Mouse (Mus musculus) embryonic facial prominence, embryonic 13.5 days (tissue): ENCODE measurements around the gene Rassf2. TPM values are rescaled to one million over a fixed set of nuclear protein-coding genes. Genes with fewer than 3 reads are reported as not detected.
A peak's percentile ranks its signal among the peaks of the same experiment; 100 is the strongest.

Experiments used
- ATAC-seq: fragments of 200-750 bp; cut with Nextera tagmentation; 2 replicates; pipeline ENCODE4 v1.8.0; 2017; ENCODE audit warnings: low read depth; ENCODE audit not compliant: insufficient number of reproducible peaks, insufficient read depth, low FRiP score, low TSS enrichment
- H3K27ac ChIP-seq: fragments of 300-500 bp; sonication (generic); 2 replicates; pipeline ENCODE4 v1.5.1; 2015; ENCODE audit warnings: moderate library complexity, mild to moderate bottlenecking, inconsistent platforms
- H3K27me3 ChIP-seq: fragments of 300-500 bp; sonication (generic); 2 replicates; pipeline ENCODE4 v1.6.1; 2015; ENCODE audit warnings: mild to moderate bottlenecking, inconsistent platforms
- H3K36me3 ChIP-seq: fragments of 300-500 bp; sonication (generic); 2 replicates; pipeline ENCODE4 v1.6.1; 2015; ENCODE audit warnings: mild to moderate bottlenecking, inconsistent platforms
- H3K4me1 ChIP-seq: fragments of 300-500 bp; sonication (generic); 2 replicates; pipeline ENCODE4 v1.6.1; 2015; ENCODE audit warnings: inconsistent platforms
- H3K4me2 ChIP-seq: fragments of 300-500 bp; sonication (generic); 2 replicates; pipeline ENCODE4 v1.6.1; 2015; ENCODE audit warnings: moderate library complexity, mild to moderate bottlenecking, inconsistent platforms
- H3K4me3 ChIP-seq: fragments of 300-500 bp; sonication (generic); 2 replicates; pipeline ENCODE4 v1.5.1; 2015; ENCODE audit warnings: mild to moderate bottlenecking, inconsistent platforms
- H3K9ac ChIP-seq: fragments of 300-500 bp; sonication (generic); 2 replicates; pipeline ENCODE4 v1.6.1; 2015; ENCODE audit warnings: mild to moderate bottlenecking, inconsistent platforms
- H3K9me3 ChIP-seq: fragments of 300-500 bp; sonication (generic); 2 replicates; pipeline ENCODE4 v1.6.1; 2016; ENCODE audit warnings: inconsistent platforms
- WGBS: fragments of 180-500 bp; shearing (Covaris S2); methylation state at CpG from one replicate; pipeline ENCODE4 v1.1.7; 2015; ENCODE audit warnings: mixed read lengths; 5-methylcytosine and 5-hydroxymethylcytosine counted together
- polyA plus RNA-seq: library from polyadenylated mRNA; unstranded; fragments of >200 nt; fragmentation: Nextera tagmentation; extraction: Ambion mirVana; gene quantifications from 2 replicates; pipeline ENCODE4 v1.2.1, GENCODE M21; 2015

Rassf2 gene
- polyA plus RNA-seq, result 5.0 and 6.8 TPM in 2 replicates

DNA sequence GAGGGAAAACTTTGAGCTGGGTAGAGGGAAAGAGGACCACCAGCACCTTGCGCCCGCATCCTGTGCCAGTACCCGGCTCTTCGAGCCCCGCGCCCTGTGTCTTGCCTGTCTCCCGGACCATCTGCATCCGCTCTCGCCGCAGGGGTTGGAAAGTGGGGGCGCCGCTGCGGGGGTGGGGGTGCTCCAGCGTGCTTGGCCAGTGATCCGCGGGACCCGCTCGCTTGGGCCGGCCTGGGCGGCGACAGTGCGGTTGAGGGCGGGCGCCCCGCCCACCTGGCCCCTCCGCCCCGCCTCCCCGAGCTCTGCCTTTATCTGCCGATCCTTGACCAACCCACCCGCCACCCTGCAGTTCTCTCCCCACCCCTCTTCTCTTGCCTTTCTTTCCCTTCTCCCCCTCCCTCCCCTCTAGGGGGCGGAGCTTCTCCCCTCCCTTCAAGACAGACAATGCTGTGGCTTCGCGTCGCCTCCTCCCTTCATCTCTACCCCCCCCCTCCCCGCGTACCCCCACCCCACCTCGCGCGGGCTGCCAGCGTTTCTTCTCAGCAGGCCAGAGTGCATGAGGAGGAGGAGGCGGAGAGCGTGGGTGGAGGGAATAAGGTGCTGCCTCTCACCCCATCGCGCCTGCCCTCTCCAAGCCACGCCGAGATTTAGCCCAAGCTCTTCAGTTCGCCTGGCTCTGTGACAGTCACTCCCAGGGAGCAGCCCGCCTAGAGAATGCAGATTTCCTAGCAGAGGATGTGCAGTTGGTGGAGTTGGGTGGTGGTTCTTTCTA, at the start of gene Rassf2:
Gene Rassf2 (minus strand): TSS at position 613 of the 772 bp plus-strand sequence.
- peak; percentile 76 for ATAC-seq
- peak within 1 kb of the TSS; percentile 58 for H3K4me3 ChIP-seq
- peaks cover 18% of the 10 kb centered on the region for H3K4me1 ChIP-seq
- peak within 1 kb of the TSS; percentile 8; the same call in 1 of the 2 replicates for H3K27ac ChIP-seq
- no peaks in the 10 kb centered on the region for H3K36me3 ChIP-seq
- H3K4me2 ChIP-seq, result peak within 1 kb of the TSS; percentile 93
- peaks cover 56% of the 10 kb centered on the region for H3K27me3 ChIP-seq
- 2% methylated on average over 36 of the region's 48 CpGs for WGBS
- no peaks in the 10 kb centered on the region for H3K9me3 ChIP-seq
- H3K9ac ChIP-seq, result peak within 1 kb of the TSS; percentile 67

DNA sequence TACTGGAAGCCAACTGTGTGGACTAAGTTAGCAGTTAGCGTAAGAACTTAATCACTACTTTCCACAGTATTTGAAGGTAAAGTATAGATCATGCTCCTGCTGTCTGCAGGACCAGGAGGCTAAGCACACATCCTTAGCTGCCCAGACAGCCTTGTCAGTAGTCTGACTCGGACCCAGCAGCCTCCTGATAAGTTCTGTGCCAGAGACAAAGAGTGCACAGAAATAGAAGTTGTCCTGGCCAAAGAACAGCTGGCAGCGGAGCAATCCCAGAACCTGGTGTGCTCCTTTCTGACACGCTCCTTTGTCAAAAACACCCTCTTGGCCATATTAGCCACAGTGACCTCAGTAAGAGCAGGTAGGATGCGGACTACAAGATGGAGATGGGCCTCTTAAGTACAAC, 49.1 kb upstream of the Rassf2 start:
- Histone ChIP-seq H3K27ac (no peak overlapping the region), H3K4me1 (0 out of 2 replicates have a peak, but pooled peaks cover 5% of the 10 kb centered on the region), H3K4me2 (no peak overlapping the region), H3K9ac (no peak overlapping the region), H3K36me3 (peaks cover 27% of the 10 kb centered on the region), H3K4me3 (no peak overlapping the region), H3K9me3 (no peaks in the 10 kb centered on the region), H3K27me3 (no peaks in the 10 kb centered on the region)
- 58% methylated on average over 5 of the region's 5 CpGs for WGBS
- no peak for ATAC-seq

DNA sequence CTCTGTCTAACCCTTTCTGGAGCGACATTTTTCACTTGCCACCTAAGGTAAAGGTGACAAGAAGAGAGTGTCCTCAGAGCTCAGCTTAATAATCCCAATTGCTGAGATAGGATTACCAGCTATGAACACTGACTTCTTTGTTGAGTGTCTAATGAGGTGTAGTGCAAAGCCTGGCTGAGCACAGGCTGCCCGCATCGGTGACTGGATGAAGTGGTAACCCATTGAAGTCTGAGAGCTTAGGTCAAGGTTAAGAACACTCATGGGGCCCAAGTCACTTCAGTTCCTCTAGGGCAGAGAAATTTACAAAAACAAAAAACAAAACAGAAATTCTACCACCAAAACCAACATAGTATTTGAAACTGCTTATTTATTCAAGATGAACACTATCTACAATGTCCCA, 43.0 kb upstream of the Rassf2 start:
- no peak overlapping the region for H3K27ac ChIP-seq
- H3K9ac ChIP-seq, result no peak overlapping the region
- WGBS, result 75% methylated on average over 3 of the region's 3 CpGs
- H3K4me3 ChIP-seq, result no peak overlapping the region
- no peak for ATAC-seq
- H3K9me3 ChIP-seq, result no peaks in the 10 kb centered on the region
- peaks cover 6% of the 10 kb centered on the region for H3K4me1 ChIP-seq
- H3K36me3 ChIP-seq, result peaks cover 50% of the 10 kb centered on the region
- no peaks in the 10 kb centered on the region for H3K27me3 ChIP-seq
- no peak overlapping the region for H3K4me2 ChIP-seq

DNA sequence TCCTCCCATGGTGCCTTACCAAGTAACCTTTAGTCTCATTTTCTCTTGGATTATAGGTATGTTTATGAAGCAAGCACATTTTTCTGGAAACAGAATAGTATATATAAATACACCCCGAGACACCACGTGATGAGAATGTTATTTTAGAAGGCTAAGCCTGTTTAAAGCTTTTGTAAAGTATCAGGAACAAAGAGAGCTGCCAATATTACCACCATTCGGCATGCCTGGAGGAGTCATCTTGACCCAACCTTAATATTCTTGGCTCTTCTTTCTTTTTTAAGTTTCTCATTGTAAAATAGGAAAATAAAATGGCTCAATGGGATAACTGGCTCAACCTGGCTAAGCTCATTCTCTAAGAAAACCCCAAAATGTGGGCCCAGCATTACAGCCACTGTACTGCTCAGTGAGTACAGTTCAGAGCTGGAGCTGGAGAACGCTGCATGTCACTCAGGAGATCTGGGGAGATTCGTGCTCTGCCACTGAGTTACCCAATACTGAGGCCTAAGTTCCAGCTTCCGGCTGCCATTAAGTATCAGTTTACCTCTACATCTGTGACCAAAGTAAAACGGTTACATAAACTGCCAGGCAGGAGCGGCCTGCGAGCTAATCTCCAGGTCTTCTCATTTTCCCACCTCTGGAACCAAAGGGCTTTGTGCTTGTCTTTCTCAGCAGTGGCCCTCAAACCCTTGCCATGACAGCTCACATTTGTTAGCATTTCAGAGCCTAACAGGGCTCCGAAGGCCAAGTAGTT, 40.1 kb upstream of the Rassf2 start:
- Histone ChIP-seq H3K27ac (no peak overlapping the region), H3K4me3 (no peak overlapping the region), H3K4me1 (peaks cover 6% of the 10 kb centered on the region), H3K9me3 (no peaks in the 10 kb centered on the region), H3K9ac (no peak overlapping the region), H3K4me2 (no peak overlapping the region), H3K27me3 (no peaks in the 10 kb centered on the region), H3K36me3 (peaks cover 46% of the 10 kb centered on the region)
- WGBS, result 52% methylated on average over 10 of the region's 10 CpGs
- no peak for ATAC-seq

DNA sequence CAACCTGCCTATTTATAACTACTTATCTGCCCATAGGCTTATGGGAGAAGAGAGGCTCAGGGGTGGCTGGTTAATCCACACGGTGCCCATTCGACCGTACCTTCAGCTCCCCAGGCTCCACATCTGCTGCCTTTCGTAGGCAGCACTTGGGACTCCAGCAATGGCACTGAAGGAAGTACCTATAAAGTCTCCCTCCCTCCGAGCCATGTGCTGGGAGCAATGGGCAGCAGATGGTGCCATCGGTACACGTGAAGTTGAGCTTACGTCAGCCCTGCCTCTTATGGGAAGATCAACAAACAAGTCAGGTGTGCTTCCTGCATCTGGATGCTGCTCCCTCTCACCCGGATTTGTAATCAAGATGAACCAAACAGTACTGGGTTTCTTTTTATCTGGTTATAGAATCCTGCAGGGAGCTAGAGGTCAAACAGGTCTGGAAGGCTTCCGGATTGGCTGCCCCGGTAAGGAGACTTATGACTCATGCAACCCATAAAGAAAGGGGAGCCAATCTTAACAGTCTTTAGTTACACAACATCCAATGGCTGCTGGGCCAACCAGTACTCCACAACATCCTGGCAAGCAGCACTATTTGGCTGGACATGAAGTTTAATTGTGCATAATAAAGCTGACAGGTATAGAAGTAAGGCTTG, 34.2 kb upstream of the Rassf2 start:
- no peak overlapping the region for H3K4me2 ChIP-seq
- WGBS, result 73% methylated on average over 11 of the region's 11 CpGs
- no peak for ATAC-seq
- H3K27me3 ChIP-seq, result no peaks in the 10 kb centered on the region
- H3K36me3 ChIP-seq, result peaks cover 52% of the 10 kb centered on the region
- H3K9me3 ChIP-seq, result no peaks in the 10 kb centered on the region
- no peak overlapping the region for H3K27ac ChIP-seq
- H3K9ac ChIP-seq, result no peak overlapping the region
- H3K4me1 ChIP-seq, result no peaks in the 10 kb centered on the region
- no peak overlapping the region for H3K4me3 ChIP-seq

DNA sequence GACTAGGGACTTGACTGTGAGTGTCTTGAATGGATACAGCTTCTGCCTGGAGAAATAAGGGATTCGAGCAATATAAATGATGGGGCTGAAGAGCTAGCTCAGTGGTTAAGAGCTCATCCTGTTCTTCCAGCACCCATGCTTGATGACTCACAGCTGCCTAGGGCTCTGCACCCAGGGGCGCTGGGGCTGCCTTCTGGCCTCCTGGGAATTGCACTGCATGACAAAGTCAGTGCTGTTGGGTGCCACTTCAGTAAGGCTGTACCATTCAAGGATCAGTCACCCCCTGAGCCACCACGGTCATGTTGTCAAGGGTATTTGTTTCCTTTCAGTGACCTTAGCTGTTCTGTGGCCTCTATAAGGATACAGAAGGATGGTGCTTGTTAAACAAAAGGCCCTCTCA, 33.7 kb upstream of the Rassf2 start:
- H3K27ac ChIP-seq, result no peak overlapping the region
- H3K9ac ChIP-seq, result no peak overlapping the region
- H3K4me2 ChIP-seq, result no peak overlapping the region
- H3K4me3 ChIP-seq, result no peak overlapping the region
- WGBS, result 75% methylated on average over 3 of the region's 3 CpGs
- no peaks in the 10 kb centered on the region for H3K27me3 ChIP-seq
- ATAC-seq, result no peak
- H3K9me3 ChIP-seq, result no peaks in the 10 kb centered on the region
- peaks cover 55% of the 10 kb centered on the region for H3K36me3 ChIP-seq
- no peaks in the 10 kb centered on the region for H3K4me1 ChIP-seq

DNA sequence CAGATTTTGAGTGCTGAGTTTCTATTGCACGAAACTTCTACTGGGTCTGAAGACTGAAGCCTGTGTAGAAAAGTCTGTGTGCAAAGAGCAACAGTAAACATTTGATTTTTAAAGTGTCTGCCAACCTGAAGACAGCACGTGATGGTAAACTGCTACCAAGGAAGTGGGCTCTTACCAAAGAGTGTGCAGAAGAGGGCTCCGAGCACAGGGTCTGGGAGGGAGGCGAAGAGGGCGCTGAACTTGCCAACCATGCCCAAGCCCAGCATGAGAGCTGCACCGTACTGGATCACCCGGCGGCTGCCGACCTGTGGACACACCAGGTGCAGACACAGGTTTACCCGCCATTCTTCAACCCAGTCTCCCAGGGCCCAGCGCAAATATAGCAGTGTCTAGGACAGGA, 31.8 kb upstream of the Rassf2 start:
- Histone ChIP-seq H3K27ac (no peak overlapping the region), H3K36me3 (peaks cover 70% of the 10 kb centered on the region), H3K9me3 (no peaks in the 10 kb centered on the region), H3K4me3 (no peak overlapping the region), H3K9ac (no peak overlapping the region), H3K4me1 (no peaks in the 10 kb centered on the region), H3K27me3 (no peaks in the 10 kb centered on the region), H3K4me2 (no peak overlapping the region)
- no peak for ATAC-seq
- WGBS, result 93% methylated on average over 11 of the region's 11 CpGs

DNA sequence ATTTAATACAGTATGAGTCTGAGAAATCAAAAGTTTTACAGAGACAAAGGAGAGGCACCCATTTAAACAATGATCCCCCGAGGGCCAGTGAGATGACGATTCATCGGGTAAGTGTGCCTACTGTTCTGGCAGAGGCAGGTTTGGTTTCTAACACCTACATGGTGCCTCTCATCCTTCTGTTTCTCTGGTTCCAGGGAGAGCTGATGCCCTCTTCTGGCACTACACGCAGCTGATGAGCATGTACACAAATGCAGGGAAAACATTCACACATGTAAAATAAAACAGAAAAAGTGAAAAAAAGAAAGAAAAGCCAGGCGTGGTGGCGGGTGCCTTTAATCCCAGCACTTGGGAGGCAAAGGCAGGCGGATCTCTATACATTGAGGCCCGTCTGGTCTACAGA, 29.9 kb upstream of the Rassf2 start:
- 87% methylated on average over 8 of the region's 8 CpGs for WGBS
- Histone ChIP-seq H3K4me2 (no peak overlapping the region), H3K27ac (no peak overlapping the region), H3K4me3 (no peak overlapping the region), H3K4me1 (no peaks in the 10 kb centered on the region), H3K9ac (no peak overlapping the region), H3K27me3 (no peaks in the 10 kb centered on the region), H3K36me3 (peaks cover 78% of the 10 kb centered on the region), H3K9me3 (no peaks in the 10 kb centered on the region)
- no peak for ATAC-seq

DNA sequence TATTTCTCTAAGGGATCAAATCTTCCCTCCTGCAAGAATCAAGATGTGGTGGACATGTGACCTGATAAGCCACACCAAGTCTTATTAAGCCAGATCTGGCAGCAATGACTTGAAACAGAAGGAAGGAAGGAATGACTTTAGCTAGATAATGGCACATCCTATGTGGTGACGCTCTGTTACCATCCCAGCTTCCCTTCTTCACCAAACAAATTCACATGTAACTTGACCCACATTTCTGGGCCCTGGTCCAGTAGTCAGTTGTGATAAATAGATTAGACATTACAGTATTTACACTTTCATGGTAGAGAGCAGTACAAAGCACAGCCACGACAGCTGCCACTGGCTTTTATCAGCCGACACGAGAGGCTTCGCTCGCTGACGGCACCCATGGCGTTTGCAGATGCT, 25.3 kb upstream of the Rassf2 start:
- H3K9ac ChIP-seq, result no peak overlapping the region
- WGBS, result 83% methylated on average over 8 of the region's 8 CpGs
- H3K27ac ChIP-seq, result no peak overlapping the region
- no peaks in the 10 kb centered on the region for H3K27me3 ChIP-seq
- no peak overlapping the region for H3K4me2 ChIP-seq
- H3K9me3 ChIP-seq, result no peaks in the 10 kb centered on the region
- no peak for ATAC-seq
- H3K4me1 ChIP-seq, result no peaks in the 10 kb centered on the region
- H3K4me3 ChIP-seq, result no peak overlapping the region
- peaks cover 56% of the 10 kb centered on the region for H3K36me3 ChIP-seq

DNA sequence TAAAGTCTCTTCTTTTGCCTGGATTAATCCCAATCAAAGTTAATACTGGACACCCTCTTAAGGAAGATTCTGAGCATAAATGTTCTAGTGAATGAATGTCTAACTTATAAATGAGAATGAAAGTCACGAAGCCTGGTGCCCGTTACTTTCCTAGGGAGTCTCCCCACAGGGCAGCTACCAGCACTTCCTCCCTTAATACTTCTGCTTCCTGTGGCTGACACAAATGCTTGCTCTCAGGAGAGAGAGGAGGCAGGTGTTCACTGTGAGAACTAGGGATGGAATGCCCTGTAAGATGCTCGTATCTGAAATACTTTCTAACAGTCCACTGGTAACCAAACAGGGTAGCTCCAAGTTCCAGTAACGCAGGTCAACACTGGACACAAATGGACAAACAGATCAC, 23.8 kb upstream of the Rassf2 start:
- WGBS, result 83% methylated on average over 4 of the region's 4 CpGs
- Histone ChIP-seq H3K36me3 (peaks cover 44% of the 10 kb centered on the region), H3K27ac (no peak overlapping the region), H3K4me2 (no peak overlapping the region), H3K9me3 (no peaks in the 10 kb centered on the region), H3K9ac (no peak overlapping the region), H3K4me1 (no peaks in the 10 kb centered on the region), H3K27me3 (no peaks in the 10 kb centered on the region), H3K4me3 (no peak overlapping the region)
- ATAC-seq, result no peak

DNA sequence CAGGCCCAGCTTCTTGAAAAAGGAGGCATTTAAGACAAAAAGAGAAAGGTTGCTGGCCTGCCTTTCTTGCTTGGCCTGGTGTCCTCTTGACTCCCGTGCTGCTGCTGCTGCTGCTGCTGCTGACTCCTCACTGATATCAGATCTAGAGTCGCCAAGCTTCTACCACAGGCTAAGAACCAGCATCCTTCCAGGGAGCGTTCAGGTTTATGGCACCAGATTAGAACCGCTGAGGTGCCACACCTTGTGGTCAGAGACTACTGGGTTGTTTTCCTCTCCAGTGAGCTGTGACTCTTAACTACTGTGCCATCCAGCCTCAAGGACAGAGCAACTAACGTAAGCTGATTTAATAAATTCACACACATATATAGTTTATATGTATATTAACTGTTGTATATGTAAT, 21.7 kb upstream of the Rassf2 start:
- peaks cover 25% of the 10 kb centered on the region for H3K36me3 ChIP-seq
- ATAC-seq, result no peak
- no peaks in the 10 kb centered on the region for H3K4me1 ChIP-seq
- H3K4me2 ChIP-seq, result no peak overlapping the region
- H3K9me3 ChIP-seq, result no peaks in the 10 kb centered on the region
- WGBS, result 76% methylated on average over 5 of the region's 5 CpGs
- no peak overlapping the region for H3K9ac ChIP-seq
- no peaks in the 10 kb centered on the region for H3K27me3 ChIP-seq
- H3K4me3 ChIP-seq, result no peak overlapping the region
- no peak overlapping the region for H3K27ac ChIP-seq
